Mouse (Mus musculus) lung, postnatal 14 days (tissue): ENCODE measurements at regions not wholly inside any gene's neighbourhood (a gene's known extent, or its start where the extent isn't known, plus 50 kb on each side); places are given as distances from the start of the nearest gene placed in this dataset.

Experiments used
- DNase-seq: peaks from one replicate; pipeline ENCODE4 v3.0.0; 2021

DNA sequence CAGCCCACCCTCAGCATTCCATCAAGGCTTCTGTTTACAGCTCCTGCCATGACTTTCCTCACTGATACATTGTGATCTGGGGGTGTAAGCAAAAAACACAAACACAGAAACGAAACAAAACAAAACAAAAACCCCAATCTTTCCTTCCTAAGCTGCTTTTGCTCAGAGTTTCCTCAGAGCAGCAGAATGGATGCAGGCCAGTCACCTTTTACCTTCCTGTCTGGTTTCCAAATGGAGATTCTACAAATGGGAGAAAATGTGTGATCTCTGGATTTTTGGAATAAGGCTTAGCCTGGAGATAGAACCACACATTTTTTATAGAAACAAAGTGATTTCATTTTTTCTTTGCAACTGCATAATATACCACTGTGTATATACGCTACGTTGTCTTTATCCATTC, 204.8 kb downstream of the Plk2 start:
- DNase-seq, result no peak

DNA sequence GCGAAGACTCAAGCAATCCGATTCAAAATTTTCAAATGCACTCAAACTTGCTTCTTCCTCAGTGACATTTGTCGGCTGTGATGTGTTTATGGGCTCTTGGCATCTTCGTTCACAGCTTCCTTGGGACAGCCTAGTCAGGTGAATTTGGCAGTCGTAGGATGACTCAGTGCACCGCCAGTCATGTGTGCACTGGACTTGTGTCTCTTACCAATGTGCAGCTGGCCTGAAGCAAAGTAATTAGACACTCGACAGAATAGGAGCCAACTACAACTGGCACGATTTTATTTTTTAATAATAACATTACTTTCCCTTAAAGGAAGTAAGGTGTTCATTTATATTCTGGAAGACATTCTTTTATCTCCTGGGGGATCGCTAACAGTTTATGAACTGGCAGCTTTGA, 205.5 kb downstream of the Plk2 start:
- DNase-seq, result no peak

DNA sequence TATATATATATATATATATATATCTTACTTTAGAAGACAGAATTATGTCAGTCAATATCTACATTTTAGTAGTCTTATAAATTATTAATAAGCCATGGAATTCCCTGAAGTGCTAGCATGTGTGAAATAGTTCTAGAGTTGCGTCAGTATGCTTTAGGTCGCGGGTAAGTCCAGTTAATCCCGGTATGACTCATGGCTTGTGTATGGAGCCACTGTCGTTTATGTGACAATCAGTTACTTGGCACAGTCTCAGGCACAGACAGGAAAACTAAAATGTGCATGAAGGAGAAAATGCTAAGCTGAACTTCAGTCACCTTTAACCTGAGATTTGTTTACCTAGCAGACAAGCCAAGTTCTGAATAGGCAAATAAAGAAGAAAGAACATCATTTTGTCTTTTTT, 206.5 kb downstream of the Plk2 start:
- DNase-seq, result no peak

DNA sequence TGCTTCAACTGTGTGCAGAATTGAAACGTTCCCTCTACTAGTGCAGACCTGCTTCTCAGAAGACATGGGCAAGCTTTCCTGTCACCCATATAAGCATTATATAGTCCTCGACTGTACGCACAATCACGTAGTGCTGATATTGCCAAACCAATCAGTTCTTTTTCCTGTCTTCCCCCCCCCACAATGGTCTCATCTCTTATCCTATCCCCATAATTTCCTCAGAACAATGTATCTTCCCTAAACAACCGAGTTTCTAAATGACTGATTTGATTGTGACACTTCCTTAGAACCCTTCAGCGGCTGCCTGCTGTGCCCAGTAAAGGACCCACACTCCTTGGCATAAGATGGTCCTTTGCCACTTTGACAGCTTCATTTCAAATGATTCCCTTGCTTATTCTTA, 207.0 kb downstream of the Plk2 start:
- DNase-seq, result no peak

DNA sequence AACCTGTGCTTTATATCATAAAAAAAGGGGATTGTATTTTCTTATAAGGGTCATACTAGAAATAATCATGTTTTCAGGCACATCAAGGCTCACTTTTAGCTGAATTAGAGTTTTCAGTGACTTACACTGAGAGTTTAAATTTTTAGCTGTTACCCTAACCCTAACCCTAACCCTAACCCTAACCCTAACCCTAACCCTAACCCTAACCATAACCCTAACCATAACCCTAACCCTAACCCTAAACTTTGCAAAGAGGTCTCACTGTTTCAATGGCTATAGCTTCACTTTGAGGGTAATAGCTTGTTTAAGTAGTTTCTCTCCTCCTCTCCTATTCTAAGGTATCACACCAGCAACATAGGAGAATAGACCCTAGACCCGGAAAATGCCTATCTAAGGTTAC, 208.0 kb downstream of the Plk2 start:
- DNase-seq, result no peak

DNA sequence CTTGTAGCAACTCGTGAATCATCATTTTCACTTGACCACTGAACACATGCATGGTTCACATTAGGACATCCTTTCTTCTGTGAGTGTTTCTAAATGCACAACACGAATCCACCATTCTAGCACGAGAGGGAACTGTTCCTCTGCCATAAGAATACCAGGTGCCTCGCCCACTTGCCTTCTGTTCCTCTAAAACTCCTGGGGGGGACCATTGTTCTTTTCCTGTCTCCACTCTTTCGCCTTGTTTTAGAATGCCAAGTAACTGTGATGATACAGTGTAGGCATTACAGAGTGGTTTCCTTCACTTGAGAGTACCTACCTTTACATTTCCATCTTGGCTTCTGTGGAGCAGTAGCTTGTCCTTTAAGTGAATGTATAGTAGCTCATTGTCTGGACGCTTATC, 224.2 kb downstream of the Plk2 start:
- DNase-seq, result no peak

DNA sequence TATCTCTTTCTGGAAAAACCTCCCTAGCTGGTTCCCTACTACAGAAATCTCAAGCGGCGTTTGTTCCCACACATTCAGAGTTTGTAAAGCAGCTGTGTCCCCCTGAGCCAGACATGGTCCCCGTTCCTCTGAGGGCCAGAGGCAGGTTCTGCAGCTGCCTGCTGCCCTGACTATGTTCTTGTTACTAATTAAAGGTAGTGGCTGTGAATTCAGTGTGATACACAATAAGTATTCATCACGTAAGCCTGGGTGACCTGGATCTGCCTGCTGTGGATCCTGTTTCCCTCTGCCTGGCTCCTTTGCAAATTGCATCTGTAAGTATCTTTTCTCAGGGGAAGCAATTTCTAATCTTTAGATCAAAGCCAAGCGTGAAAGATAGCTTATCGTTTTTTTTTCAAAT, 232.3 kb downstream of the Plk2 start:
- no peak for DNase-seq

DNA sequence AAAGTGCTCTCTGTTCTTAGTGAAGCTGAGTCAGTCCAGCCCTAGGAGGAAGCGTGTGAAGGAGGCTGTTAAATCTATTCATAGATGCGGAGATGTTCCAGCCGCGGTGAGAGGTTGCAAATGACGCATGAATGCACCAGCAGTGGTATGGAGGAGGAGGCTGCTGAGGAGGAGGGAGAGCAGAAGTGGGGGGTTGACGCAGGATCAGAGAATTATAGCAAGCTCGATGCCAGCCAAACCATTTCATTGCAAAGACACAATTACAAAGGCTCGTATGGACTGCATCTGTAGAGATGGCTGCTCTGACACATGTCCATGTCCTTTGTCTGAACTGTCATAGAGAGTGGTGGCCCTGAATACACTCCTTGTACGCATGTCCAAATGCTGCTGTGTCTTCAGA, 232.9 kb downstream of the Plk2 start:
- DNase-seq, result no peak

DNA sequence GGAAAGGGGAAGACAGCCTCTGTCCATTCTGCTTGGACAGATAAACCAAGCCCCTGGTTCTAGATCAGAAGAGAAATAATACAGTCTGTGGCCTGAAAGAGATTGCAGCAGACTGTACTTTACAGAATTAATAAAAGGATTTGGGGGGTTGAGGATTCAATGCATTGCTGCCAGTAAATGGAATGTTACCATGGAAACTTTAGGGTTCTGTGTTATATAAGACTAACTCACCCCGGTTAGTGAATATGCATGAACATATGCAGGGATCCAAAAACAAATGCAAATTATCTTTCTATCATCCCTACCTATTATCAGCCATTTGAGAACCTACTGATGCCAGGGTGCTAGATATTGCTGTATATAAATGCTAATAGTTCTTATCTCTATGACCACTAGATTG, 233.4 kb downstream of the Plk2 start:
- no peak for DNase-seq

DNA sequence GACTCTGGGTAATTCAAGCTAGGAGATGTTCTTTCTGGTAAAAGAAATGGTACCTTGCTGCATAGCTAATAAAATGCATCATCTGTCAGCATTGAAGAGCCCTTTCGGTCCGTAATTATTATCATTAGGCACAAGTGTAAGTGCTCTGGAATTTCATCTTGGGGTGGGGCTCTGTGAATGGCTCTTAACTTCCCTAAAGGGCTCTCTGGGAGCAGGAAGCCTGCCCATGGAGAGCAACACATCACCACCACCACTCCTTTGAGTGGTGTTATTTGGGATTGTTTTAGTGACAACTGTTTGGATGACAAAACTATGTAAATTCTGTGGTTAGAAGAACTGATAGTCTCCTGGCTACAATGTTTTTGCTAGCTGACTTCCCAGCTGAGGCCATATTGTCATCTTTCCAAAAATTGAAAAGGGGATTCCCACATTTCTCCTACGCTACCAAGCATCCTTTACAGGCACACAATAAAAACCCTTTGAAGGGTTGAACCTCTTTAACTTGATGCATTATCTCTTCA, 238.5 kb downstream of the Plk2 start:
- no peak for DNase-seq

DNA sequence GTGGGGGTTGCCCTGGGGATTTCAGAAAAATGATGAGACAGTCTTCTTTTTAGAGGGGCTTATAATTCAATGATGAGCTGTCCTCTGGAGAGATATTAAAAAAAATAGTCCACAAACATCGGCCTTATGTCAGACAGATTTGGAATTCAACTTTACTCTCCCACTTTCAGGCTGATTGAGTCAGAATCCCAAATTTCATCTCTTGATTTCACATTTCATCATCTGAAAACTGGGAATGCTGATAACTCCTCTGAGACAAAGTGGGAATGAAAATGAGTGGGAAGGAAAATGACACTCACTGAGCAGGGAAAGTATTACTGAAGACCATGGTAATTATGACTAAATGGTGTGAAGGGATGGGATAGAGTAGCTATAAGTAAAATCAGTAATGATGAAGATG, 239.1 kb downstream of the Plk2 start:
- no peak for DNase-seq

DNA sequence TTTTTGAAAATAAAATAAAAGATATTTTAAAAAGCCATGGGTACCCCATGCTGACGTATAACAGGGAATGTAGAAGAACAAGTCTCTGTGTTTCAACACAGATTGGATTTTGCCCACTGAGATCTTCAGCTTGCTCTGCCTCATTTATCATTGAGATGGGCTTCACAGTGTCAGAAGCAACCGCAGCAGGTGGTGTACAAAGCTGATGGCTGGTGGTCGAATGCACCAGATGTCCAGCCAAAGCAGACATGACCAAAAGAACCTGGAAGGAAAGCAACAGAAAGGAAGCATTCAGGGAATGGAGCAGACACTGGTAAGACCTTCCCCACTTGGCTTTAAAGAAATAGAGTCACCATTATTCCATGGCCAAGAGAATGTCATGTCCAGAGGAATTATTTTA, 247.9 kb downstream of the Plk2 start:
- DNase-seq, result no peak

DNA sequence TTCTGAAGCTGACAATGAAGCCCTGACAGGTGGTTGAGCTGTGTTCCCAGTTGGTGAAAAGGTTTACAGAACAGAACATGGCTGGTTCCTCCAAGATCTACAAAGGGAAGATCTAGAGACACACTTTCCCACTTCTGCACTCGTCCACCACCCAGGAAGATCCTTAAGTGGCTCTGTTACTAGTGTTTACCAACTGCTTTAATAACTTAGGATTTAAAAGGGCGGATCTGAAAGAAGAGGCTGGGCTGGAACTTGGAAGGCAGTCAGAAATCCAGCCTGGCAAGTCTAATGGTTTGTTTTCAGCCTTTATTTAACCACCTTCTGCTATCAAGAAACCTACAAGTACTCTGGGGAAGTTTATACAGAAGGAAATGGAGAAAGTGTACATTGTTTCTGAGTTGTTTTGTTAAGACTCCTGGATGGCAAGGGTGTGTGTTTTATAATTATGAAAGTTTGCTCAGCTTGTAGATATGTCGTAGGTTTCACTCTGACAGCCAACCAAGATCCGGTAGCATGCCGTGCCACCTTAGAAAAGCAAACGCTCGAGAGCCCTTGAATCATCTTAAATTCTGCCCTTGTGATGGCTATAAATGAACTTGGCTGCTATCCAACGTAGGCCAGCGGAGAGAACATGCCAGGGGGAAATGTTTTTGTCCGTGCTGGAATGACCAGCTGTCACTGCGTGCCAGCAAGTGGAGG, 248.5 kb downstream of the Plk2 start:
- DNase-seq, result peak; percentile 71

DNA sequence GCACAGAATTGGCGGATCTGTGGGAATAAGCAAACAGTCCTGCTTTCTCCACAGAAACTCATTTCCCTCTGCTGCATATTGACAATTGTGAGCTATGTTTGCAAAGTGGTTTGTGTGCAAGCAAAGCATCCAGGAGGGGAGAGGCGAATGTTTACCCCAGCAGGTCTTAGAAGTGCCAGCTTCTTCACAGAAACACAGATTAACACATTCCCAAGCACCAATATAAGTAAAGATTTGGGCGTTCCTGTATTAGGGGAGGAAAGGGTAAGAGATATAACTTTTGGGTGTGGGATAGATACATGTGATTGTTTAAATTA, 249.0 kb downstream of the Plk2 start:
- no peak for DNase-seq

DNA sequence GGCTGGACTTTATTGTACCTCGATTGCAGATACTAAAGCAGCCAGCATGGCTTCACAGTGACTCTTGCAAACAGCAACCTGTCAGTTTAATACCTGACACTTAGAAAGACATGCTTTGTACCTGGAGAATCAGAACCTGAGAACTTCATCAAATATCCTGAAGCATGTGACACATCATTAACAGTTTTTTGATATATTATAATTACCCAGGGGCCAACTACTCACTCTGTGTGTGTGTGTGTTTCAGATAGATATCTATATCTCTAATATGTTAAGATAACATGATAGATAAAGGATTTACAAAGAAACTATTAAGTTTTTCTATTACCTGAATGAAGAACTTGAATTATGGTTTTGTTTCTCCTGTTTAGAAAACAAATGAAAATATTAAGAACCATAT, 254.5 kb downstream of the Plk2 start:
- no peak for DNase-seq

DNA sequence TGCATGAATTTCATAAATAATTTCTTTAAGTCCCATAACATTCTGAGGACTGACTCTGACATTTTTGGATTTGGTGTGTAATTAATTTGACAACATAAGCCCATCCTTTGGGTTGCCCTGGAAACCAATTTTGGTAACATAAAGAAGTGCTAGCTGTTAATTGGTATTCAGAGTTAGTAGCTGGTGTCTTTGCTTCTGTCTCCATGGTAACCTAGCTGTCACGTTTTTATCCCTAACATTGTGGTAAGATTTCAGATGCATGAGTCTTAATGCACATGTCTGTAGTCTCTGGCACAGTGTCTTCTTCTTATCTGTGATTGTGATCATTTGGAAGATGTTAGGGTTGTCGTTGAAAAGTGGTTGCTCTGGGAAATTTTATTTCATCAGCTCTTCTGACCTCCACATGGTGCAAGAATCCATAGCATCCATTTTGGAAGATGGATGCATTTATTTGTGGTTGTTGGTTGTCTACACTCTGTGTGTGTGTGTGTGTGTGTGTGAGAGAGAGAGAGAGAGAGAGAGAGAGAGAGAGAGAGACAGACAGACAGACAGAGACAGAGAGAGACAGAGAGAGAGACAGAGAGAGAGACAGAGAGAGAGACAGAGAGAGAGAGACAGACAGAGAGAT, 255.1 kb downstream of the Plk2 start:
- DNase-seq, result no peak

DNA sequence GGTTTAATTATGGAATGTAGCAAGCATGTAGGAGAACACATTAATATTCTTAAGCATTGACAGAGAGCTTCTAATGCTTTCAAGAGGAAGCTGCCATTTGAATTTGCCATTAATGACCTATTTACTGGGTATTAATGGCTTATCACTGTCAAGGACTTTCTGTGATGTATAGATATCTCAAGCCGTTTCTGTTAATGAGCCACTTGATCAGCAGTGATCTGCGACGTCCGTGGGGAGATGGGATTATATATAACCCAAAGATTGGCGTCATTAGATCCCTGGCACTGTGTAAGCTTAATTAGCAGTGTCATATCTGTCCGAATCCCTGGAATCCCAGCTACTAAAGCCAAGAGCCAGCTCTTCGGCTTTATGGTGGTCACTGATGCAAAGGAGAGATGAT, 257.4 kb downstream of the Plk2 start:
- no peak for DNase-seq

DNA sequence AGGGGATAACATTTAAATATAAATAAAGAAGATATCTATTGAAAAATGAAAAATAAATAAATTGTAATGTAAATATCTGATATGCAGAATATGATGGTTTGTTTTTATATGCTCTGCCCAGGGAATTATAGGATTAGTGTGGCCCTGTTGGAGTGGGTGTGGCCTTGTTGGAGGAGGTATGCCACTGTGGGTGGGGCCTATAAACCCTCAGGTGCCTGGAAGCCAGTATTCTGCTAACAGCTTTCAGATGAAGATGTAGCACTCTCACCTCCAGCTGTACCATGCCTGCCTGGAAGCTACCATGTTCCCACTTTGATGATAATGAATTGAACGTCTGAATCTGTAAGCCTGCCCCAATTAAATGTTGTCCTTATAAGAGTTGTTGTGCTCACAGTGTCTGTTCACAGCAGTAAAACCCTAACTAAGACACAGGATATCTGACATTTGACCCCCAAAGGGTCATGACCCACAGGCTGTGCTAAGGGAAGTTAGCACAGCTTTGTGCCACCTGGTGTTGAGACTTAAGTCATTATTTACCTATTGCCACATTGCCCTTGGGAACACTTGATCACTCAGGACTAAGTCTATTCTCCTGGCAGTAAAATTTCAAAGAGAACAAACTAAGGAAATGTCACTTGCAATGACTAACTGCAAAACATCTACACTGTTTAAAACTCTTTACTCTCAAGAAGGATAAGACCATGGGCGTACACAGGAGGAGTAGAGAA, 270.4 kb downstream of the Plk2 start:
- DNase-seq, result peak; percentile 9

DNA sequence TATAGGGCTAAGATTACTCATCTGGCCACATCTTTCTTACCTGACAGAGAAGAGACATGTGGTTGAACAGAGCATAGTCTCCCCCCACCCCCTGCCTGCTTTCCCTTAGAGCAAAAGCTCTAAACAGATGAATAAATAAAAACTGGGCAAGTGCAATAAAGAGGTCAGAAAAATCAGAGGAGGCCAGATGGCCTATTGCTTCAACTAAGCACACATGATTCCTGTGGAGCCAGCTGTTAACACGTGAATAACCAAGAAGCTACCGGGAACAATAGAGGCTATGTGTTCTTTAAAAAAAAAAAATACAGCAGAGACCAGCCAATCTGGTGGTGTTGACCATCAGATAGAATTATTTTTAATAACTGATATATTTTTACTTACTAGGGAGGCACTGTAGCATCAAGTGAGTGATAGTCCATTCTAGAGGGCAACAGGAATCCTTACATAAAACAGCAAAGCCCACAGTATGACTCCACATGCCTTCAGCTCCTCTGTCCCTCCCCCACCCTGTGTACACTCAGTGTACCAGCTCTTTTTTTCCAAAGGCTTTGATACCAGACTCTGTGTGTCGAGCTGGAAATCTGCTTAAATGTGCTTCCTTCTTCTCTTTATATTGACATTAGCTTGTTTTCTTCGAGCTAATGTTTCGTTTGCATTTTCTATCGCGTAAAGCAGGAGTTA, 272.6 kb downstream of the Plk2 start:
- DNase-seq, result no peak

DNA sequence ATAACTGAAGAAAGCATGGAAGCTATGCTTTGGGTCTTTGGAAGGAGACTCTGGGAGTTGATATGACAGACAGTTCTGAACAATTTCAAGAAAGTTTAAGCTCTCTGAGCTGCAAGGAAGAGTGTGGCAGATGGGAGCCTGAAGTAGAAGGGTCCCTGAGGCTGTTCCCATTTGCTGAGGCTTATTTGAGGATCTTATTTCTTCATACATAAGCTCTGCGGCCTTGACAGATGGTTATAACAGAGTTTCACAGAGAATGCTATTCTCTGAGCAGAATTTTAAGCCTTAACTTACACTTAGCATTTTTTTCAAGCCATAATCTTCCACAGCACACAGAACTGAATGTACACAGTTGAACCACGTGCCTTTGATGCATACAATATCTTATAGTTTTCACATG, 278.7 kb downstream of the Plk2 start:
- DNase-seq, result no peak

DNA sequence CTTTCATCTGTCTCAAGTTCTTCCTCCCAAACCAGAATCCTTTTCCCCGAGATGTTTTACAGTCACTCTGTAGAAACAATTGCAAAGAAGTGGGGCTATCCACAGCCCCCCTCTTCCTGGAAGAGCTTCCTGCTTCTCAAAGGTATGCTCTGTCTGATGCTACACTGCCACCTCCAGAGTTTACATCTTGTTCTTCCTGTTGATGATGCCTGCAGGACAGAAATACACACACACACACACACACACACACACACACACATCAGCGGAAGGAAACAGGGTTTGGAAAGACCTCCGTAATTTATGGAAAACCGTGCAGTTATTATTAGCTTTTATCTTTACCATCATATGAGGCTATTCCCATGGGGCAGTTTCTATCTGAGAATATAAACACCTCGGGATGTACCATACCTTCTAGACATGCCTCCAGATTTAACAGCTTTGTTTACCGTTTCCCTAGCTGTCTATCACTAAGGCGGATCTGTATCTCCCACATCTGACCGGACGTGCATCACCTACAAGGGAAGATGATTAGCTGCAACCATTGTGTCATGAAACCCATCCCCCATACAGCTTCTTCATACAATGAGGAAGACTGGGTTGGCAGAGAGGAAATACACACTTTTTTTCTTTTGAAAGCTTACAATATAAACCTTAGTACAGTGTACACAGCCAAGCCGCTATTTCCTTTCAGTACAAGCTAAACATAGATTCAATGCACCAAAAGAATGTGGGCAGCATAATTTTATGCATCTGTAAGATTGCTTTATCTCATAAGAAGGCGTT, 288.6 kb downstream of the Plk2 start:
- DNase-seq, result peak; percentile 44

DNA sequence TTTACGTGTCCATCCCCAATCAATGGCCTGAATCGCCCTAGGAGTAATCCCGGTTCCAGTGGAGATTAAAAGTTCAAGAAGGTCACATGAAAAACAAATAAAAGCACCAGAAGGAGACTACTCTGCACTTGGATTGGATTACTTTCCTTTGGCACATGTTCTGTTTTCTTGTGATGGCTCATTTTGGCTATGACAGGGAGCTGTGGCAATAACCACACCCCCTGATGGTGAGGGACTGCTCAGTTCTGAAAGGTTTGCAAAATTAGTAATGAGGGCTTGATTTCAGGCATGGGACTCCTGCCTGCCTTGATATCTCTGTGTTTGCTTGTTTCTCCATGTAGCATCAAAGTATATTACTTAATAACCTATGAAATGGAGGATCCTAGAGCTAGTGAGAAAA, 293.9 kb downstream of the Plk2 start:
- DNase-seq, result no peak
